Mouse (Mus musculus): ENCODE measurements around the gene Bcl7c.

The Bcl7c gene

DNA sequence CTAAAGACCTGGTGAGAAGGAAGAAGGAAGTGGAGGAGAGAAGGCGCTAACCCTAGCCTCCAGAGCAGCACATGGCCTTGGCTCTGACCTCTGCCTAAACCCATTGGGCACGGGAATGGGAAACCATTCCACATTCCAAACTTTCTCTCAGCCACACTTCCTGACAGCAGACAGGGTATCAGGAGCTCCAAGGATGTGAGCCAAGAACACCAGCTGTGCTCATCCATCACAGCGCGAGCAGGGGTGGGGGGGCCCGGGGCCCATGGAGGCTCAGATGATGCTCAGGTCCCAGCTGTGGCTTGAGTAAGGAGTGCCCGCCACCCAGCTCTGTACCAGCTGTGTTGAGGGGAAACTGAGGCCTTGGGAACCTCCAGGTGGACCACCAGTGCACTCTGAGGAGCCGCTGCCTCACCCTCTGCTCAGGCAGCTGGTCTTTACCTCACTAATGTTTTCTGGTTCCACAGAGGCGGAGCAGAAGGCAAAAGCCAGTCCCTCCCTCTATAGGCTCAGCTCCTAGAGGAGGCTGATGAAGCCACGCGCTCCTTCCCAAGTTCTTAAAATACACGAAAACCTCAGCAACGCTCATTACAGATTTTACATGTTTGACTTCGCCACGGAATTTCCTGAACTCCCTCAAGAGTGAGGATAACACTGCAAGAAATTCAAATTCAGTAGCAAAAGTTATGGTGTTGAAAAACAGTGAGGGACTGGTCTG lies 23.3 kb downstream of the Bcl7c start:
- peak; percentile 16 for DNase-seq (ENCODE audit: low read depth, low spot score)

DNA sequence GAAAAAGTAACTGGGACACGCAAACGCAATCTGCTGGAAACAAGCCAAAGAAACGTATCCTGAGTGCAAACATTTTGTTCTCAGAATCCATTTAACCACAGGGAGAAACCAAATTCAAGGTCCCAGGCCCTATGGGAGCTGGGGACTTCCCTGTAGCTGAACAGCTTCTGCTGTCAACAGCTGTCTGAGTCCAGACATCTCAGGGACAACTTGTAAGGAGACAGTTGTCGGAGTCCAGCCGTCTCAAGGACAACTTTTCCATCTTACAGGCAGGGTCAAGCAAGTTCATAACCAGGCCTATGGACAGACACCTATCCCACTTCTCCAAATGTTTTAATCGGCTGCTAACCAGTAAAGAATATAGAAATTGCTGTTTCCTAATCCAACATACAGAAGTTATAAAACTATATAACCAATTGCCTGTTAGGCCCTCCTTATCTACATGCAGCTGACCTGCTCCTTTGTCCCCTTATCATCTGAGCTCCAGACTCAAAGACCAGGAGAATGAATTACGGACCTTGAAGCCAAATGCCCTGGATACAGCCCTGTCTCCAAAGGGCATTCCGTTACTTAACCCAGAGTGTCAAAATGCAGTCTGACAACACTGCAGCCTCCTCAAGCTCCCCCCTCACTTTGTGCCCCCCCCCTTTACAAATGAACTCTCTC lies 26.7 kb downstream of the Bcl7c start:
- DNase-seq (ENCODE audit: low read depth, low spot score): no peak

DNA sequence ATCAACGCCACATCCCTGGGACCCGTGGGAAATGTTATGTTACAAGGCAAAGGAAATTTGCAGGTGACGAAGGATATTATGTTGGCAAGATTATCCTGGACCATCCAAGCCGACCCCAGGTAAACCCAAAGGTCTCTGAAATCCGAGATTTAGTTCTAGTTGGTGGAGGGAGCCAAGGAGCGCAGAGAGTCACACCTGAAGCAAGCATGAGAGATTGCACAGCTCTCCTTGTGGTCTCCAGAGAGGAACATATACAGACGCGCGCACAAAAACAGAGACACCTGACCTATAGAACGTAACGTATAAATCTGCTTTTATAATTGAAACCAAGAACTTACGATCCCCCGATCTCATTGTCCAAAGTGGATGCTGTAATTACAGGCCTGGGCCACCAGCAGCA lies 28.2 kb downstream of the Bcl7c start:
- no peak for DNase-seq (ENCODE audit: low read depth, low spot score)

DNA sequence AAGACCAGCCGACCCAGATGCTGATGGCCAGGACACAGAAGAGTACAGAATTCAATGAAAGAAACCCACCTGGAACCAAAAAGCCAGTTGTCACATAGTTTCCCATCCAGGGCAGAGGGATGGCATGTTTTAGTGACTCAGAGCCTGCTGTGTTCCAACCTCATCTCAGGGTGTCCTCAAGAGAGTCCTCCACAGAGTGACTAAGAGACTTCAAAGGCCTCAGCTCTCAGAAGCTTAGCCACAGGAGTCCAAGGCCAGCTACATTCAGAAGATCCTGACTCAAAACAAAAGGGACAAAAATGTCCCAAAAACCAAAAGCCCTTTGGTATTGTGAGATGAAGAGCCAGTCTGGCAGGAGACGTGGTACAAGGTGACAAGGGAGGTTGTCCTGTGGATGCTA lies 29.9 kb downstream of the Bcl7c start:
- DNase-seq (ENCODE audit: low read depth, low spot score): no peak

DNA sequence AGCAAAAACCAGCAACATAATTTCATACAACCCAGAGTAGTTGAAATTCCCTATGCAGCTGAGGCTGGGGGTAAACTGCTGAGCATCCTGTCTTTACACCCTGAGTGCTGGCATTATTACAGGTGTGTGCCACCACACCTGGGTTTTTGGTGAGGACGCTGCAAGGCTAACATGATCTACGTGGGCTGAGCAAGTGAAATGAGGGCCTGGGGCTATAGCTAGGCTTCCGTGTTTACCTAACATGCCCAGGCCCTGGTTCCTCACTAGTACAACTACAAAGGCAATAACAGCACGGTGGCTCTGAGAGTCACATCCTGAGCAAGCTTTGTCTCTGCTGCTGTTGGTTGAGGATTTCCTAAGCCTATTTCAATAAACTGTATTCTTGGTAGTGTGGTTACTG lies 31.1 kb downstream of the Bcl7c start:
- DNase-seq (ENCODE audit: low read depth, low spot score): no peak

DNA sequence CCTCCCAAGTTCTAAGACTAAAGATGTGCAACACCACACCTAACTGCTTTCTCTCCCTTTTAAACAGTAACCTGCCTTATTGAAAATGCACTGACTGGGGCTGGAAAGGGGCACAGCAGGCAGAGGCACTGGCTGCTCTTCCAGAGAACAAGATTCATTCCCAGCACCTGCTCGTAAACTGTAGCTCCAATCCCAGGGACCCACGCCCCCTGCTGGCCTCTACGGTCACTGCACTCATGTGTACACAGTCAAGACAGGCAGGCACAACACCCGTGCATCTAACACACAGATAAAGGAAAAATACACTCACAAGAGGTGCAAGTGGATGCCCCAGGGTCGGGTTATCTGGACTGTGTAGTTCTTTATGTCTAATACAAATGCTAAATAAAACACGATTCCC lies 31.7 kb downstream of the Bcl7c start:
- DNase-seq (ENCODE audit: low read depth, low spot score): peak; percentile 49

DNA sequence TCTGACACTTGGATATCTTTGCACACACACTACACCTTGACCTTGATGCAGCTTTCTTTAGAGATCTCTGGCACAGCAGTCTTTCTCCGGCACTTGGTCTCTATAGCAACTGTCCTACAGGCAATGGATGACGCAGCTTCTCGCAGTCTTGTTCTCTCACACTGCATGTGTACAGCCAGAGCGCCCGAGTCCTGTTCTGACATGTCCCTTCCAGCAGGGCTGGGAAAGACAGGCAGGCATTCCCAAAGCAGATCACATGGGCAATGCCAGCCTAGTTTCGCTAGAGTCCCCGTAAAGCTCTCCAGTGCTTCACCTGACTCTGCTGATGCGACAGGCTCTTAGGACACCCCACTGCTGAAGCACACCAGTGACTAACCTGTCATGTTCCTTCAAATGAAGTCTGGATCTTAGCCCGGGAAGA lies 33.3 kb downstream of the Bcl7c start:
- DNase-seq (ENCODE audit: low read depth, low spot score): peak; percentile 13

DNA sequence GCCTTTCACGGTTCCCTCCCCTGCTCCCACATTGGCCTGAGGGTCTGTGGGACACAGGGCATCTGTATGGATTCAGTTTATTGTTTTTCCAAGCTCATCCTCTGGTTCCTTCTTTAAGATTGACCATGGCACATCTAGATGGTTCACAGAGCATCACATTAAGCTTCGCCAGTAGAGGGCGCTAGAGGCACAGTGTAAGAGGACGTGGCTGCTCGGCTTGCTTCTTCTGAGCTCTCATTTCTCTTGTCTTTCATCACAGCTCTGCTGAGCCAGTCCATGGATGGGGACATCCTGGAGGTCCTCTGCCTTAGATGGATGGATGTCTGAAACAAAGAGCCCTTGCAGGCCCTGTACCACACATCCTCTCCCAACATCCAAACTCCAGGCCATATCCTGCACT lies 33.8 kb downstream of the Bcl7c start:
- DNase-seq (ENCODE audit: low read depth, low spot score): peak; percentile 91

DNA sequence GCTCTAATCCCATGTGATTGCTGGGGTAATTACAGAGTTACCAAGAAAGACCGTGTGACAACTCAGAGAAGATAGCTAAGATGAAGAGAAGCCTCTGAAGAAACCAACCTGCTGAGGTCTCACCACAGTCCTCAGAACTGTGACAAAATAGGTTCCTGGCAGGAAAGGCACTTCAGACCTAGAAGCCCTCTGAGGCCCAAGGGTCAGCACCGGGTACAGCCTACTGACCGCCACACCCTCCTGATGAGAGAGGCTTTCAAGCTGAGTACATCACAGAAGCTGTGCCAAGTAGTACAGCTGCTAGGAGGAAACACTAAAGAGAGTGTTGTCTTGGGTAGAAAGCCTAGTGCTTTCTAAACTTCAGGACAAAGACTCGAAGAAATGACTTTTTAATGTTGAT lies 36.0 kb downstream of the Bcl7c start:
- no peak for DNase-seq (ENCODE audit: low read depth, low spot score)

DNA sequence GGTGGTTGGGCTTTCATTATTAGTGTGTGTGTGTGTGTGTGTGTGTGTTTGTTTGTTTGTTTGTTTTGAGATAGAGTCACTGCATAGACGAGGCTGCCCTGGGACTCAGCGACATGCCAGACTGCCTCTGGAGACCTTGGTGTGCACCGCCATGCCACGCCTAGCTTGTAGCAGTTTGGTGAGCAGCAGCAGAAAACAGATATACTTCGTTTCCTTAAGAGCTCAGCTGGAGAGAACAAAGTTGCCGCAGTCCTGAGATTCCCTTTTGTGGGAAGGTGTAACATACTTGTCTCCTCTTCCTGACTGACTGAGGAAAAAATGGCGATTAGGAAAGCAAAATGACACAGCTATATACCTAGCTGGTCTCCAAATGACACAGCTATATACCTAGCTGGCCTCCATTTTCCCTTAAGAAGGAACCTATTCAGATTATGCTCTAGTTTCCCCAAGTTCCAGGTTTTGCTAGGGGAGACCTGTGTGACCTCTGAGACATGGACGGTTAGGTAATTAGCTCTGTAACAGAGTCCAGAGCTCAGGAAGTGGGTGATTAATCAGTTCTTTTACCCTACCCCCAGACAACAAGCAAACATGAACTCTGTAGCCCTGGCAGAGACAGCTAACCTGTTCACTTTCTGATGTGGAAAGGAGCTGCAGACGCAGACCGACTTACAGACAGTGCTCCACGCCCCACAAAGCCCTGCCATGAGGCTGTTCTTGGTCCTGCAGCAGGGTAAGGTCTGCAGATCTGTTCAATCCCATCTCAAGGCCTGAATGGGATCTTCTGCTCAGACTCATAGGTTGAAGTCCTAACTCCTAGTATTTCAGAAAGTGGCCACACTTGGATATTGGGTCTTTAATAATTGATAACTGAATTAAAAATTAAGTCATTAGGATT lies 36.6 kb downstream of the Bcl7c start:
- no peak for DNase-seq (ENCODE audit: low read depth, low spot score)

DNA sequence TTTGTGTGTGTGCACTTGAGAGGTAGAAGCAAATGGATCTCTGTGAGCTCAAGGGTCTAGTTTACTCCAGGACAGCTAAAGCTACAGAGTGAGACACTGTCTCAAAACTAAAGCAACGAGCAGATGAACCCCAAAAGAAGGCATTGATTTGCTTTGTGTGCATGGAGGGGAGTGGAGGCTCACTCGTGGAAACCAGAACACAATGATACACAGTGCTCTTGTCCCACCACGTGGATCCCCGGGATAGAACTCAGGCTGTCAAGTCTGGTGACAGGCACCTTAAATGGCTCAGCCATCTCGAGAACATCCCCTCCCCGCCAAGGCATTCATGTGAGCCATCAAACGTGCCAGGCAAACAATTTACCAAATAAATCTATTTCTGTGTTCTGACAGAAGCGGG lies 41.6 kb downstream of the Bcl7c start:
- DNase-seq (ENCODE audit: low read depth, low spot score): no peak

DNA sequence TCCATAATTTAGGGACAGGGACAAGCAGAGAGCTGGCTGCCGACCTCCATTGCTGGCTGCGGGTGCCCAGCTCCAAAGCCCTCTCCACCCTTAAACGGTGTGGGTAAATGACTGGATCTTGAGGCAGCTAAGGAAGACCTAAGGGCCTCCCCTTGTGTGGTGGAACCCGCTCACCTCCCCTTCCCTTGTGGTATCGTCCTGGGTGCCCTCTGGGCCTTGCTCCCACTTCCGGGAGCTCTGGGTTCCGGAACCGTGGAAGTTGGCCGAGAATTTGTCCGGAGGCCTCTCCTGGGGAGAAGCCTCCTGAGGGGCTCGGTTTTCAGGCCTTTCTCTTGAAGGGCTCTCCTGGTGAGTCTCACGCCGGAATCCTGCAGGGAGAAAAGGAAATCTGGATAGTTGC lies 42.1 kb downstream of the Bcl7c start:
- no peak for DNase-seq (ENCODE audit: low read depth, low spot score)

DNA sequence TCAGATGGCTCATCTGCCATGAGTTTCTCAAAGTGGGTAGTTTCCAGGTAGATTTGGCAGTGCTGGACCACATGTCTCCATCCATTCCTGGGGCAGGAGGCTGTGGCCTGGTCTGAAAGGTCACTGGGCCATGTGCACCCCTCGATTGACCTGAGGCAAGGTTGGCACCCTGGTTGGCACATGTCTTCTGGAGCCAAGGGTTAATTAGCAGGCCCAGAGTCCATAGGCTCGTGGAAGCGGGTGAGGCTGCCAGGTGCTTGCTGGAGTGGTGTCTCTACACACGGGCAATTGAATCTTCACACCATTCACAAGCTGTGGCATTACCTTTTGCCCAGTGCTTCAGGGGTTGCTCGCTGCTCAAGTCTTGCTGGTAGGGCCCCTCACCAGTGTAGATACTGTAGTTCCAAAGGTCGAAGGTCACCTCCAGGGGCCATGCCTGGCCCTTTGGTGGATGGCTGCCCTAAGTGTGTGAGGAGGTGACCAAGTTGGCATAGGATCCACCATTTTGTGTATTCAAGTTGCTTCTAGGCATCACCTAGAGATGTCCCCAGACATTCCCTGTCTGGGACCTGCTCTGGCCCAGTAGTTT lies 42.6 kb downstream of the Bcl7c start:
- DNase-seq (ENCODE audit: low read depth, low spot score): no peak

DNA sequence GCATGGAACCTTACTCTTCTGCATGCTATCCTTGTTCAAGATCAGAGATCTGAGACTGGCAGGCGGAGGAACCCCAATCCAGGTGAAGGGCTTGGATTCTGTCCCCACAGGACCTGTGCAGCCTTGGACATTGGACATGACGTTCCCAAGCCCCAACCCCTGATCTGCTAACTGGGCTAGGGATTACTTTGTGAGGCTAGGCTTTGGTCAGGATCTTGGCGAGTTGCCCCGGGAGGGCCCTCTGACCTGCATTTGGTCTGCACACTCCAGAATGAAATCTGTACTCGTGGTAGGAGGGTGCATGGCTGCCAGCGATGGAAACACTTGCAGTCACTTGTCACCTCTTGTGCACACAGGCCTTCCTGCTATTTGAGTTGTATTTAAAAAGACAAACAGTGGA lies 45.8 kb downstream of the Bcl7c start:
- DNase-seq (ENCODE audit: low read depth, low spot score): no peak

DNA sequence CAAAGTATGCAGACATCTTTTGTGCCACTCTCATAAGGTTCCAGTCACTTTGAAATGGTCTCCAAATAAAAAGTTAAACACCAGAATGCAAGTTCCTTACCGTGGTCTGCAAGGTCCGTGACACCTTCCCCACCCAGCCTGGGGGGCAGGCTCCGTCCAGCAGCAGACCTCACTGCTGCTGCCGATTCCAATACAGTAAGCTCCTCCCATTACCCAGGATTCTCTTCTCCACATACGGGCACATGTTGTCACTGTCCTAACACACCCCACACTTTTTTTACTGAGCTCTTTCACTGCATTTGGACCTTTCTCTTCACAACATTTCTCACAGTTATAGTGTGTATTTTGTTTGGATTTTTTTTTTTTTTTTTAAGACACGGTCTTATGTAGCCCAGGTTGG lies 46.9 kb downstream of the Bcl7c start:
- no peak for DNase-seq (ENCODE audit: low read depth, low spot score)

DNA sequence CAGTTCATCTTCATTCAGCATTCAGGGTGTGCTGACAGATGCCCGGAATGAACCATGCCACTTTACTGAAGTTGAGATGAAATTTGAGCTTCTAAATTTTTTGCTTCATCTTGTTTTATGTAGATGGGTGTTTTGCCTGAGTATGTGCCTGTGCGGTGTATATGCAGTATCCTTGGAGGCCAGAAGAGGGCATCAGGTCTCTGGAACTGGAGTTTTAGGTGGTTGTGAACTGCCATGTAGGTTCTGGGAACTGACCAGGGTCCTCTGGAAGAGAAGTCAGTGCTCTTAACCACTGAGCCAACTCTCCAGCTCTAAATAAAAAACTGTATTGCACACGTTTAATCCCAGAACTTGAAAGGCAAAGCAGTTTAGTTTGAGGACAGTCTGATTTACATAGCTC lies 47.9 kb downstream of the Bcl7c start:
- DNase-seq (ENCODE audit: low read depth, low spot score): no peak

DNA sequence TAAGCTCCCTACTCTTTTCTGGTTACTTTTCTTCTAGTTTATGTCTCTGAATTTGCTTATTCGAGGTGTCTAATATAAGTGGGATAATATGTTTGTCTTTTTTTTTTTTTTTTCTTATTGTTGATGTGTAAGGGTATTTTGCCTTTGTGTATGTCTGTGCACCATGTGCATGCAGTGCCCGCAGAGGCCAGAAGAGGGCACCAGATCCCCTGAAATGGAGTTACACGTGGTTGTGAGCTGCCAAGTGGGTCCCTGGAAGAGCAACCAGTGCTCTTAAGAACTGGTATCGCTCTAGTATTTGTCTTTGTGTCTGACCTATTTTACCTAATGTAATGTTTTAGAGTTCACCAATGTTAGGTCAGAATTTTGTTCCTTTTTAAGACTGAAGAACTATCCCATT lies 51.8 kb downstream of the Bcl7c start:
- peak; percentile 76 for DNase-seq (ENCODE audit: low read depth, low spot score)

DNA sequence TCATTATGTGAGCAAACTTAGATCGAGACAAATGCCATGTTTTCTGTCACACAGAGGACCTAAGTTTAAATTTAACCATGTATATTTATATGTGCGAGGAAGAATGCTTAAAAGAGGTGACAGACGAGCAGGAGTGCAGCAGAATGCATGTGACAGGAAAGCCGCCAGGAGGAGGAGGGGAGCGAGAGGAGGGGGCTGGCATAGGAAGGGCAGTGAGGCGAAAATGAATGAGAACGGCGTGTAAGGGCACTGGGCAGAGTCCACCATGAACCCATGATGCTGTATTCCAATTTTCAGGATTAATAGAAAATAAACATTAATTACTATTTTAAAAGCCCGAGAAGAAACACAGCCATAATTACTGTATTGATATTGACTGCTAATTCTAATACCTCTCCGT lies 54.4 kb downstream of the Bcl7c start:
- no peak for DNase-seq (ENCODE audit: low read depth, low spot score)

DNA sequence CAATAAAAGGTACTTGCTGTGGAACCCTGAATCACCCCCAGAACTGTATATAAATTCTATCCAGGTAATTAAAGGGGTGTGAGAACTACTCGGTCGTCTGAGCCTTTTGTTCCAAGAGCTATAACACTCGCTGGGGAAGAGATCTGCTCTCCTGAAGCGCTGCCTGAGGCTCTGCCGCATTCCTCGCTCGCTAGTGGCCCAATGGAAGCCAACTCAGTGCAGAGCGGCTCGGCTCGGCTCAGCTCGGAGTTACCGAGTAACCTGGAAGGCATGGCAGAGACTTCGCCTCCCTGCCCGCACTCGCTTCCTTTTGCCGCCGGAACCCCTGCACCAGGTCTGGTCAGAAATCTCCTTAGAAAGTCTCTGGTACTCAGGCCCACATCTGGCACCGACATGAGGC lies 56.7 kb downstream of the Bcl7c start:
- no peak for DNase-seq (ENCODE audit: low read depth, low spot score)

DNA sequence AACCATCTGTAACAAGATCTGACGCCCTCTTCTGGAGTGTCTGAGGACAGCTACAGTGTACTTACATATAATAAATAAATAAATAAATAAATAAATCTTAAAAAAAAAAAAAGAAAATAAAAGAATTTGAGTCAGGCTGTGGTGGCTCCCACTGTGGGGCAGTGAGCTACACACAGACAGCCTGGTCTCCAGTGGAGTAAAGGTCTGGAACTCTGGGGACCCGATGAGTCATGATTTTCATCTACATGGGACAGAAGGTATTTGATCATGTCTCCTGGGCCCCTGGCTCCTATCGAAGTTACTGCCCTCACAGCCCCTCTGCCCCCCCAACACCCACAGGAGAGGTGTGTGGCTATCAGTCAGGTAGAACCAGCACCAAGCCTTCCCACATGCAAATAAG lies 57.1 kb downstream of the Bcl7c start:
- no peak for DNase-seq (ENCODE audit: low read depth, low spot score)

DNA sequence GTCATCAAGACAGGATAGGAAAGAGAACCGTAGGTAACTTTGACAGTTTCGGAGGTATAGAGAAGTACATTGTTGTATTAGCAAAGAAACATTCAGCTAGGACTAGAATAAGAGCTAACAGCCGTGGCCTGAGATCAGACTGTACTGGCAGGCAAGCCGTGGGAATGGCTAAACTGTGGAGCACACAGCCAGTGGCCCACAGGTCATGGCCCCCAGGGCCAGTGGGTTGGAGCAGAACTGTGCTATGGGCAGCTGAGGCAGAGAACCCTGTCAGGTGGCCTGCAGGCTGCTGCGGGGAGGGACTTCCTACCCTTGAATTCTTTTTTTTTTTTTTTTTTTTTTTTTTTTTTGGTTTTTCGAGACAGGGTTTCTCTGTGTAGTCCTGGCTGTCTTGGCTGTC lies 59.5 kb downstream of the Bcl7c start:
- DNase-seq (ENCODE audit: low read depth, low spot score): no peak

DNA sequence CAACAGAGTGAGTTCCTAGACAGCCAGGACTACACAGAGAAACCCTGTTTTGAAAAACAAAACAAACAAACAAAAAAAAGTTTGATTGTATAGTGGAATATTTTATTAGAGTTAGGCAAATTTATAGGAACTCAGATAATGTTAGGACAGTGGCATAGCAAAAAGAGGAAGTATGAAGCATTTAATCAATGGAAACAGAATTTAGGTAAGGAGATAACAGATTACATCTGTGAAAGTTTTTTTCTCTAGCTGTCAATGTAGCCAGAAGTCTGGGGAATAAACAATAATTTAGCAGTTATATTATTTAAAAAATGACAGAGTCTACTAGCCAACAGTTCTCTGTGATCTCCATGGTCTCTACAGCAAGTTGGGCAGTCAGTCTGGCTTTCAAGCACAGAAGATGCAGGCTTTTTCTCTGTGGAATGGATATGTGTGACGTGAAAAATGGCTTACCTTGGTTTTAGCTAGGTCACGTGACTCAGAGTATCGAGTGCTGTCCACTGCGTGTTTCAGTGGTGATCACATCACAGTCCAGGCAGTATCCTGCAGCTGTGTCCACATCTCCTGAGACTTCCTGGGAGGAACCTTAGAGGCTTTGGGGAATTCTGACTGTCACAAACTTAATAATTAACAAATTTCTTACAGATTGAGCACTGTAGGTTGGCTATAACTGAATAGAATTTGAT lies 60.1 kb downstream of the Bcl7c start:
- no peak for DNase-seq (ENCODE audit: low read depth, low spot score)

Data from 3T3-L1 (cell line).